ENCODE assay signal across 8 mouse cellular contexts in the genomic region with DNA sequence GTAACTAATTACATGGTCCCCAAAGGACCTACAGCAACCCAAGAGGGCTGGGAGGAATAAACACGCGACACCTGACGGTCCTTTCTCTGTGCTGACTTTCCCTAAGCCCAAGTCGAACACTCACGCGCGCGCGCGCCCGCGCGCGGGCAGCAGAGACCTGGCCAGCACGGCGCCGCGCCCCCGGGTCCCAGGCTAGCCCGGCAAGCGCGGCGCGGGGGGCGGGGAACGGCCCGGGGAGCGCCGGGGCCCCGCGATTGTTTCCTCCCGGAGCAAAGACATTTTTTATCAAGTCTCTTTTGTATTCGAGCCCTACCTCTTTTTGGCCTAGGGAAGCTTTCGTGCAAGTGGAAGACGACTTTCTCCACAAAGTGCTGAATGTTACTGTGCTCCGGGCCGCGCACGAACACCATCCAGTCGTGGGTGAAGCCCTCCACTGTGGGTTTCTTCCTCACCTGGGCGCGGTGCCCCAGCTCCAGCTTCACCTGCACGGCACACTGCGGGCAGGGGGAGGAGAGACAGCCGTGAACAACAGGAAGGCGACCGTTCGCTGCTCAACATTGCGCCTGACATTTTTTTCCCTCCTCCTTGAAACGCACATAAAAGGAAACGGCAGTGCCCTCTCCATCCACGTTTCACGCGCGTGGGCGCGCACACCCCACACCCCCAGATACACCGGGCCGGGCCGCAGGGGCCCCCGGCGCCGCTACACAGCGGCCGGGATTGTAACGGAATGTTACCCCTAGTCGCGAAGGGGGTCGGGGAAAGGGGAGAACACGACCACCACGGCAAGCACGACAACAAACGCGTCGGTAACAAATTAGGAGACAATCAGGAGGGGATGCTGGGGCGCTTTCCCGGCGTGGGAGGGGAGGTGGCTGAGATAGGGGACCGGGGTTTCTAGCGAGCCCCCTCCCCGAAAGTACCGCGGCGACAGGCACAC. TPM values are rescaled to one million over a fixed set of nuclear protein-coding genes. Genes with fewer than 3 reads are reported as not detected.
DNase-seq lines count a peak whose midpoint lies in the region; ATAC-seq lines count a peak whose summit lies in the region.

No protein-coding gene starts in this region.

- H3K4me3 ChIP-seq in embryonic facial prominence, embryonic 11.5 days (ENCODE audit: low read depth, low read length): peak overlapping the region; percentile 68
- peak overlapping the region; percentile 84 to 96 for H3K4me3 ChIP-seq in heart, embryonic 14.5 days (ENCODE audit: control insufficient read depth in 1 of 2, insufficient read depth in 1 of 2, low read depth in 1 of 2, low read length in 2 of 2)
- H3K4me3 ChIP-seq in neural tube, embryonic 13.5 days: peak overlapping the region; percentile 66

- H3K4me1 ChIP-seq in embryonic facial prominence, embryonic 11.5 days (ENCODE audit: control insufficient read depth, insufficient read depth, low read length): no peaks in the 10 kb centered on the region
- H3K4me1 ChIP-seq in heart, embryonic 14.5 days (ENCODE audit: control insufficient read depth in 2 of 2, insufficient read depth in 2 of 2, low read length in 2 of 2): peaks cover 4 to 19% of the 10 kb centered on the region in 2 experiments
- peaks cover 58% of the 10 kb centered on the region for H3K4me1 ChIP-seq in neural tube, embryonic 13.5 days (replicated peaks)

- H3K27ac ChIP-seq in embryonic facial prominence, embryonic 11.5 days (replicated peaks; ENCODE audit: low read depth, low read length): peak overlapping the region; percentile 97
- H3K27ac ChIP-seq in heart, embryonic 14.5 days (replicated peaks in 1 of 2; ENCODE audit: control insufficient read depth in 1 of 2, insufficient read depth in 1 of 2, low read depth in 2 of 2, low read length in 2 of 2): peak overlapping the region; percentile 7 to 97; a peak in 2 of 4 replicates
- peak overlapping the region; percentile 98 for H3K27ac ChIP-seq in neural tube, embryonic 13.5 days (replicated peaks)

- H3K27me3 ChIP-seq in embryonic facial prominence, embryonic 11.5 days (ENCODE audit: control insufficient read depth, insufficient read depth, low read length): no peaks in the 10 kb centered on the region
- no peaks in the 10 kb centered on the region for H3K27me3 ChIP-seq in heart, embryonic 14.5 days (ENCODE audit: control insufficient read depth, insufficient read depth, low read length)
- peaks cover 11% of the 10 kb centered on the region for H3K27me3 ChIP-seq in neural tube, embryonic 13.5 days

- no peaks in the 10 kb centered on the region; the same call in 1 of the 2 replicates for H3K36me3 ChIP-seq in embryonic facial prominence, embryonic 11.5 days (replicated peaks; ENCODE audit: control insufficient read depth, insufficient read depth, low read depth, low read length)
- H3K36me3 ChIP-seq in heart, embryonic 14.5 days (ENCODE audit: control insufficient read depth, insufficient read depth, low read length): peaks cover 11% of the 10 kb centered on the region; the same call in 1 of the 2 replicates
- H3K36me3 ChIP-seq in neural tube, embryonic 13.5 days: peaks cover 10% of the 10 kb centered on the region

- WGBS in embryonic facial prominence, embryonic 11.5 days: under 1% methylated on average over 84 of the region's 84 CpGs
- WGBS in heart, embryonic 14.5 days: under 1% methylated on average over 84 of the region's 84 CpGs
- under 1% methylated on average over 83 of the region's 84 CpGs for WGBS in neural tube, embryonic 13.5 days

- peak; percentile 61 to 64 for DNase-seq in B cell, adult 2 months
- peak; percentile 71 for DNase-seq in adrenal gland, postnatal 14 days
- DNase-seq in embryonic facial prominence, embryonic 11.5 days (ENCODE audit: low spot score): peak; percentile 74
- peak; percentile 73 for DNase-seq in kidney, postnatal 10 days
- DNase-seq in lung, adult 18-20 months: peak; percentile 34 to 50
- peak; percentile 48 for DNase-seq in testis, postnatal 14 days (ENCODE audit: low spot score)

- no peaks in the 10 kb centered on the region for H3K9me3 ChIP-seq in embryonic facial prominence, embryonic 11.5 days (replicated peaks; ENCODE audit: control insufficient read depth, low read length)
- H3K9me3 ChIP-seq in heart, embryonic 14.5 days (ENCODE audit: control insufficient read depth, low read length): no peaks in the 10 kb centered on the region
- H3K9me3 ChIP-seq in neural tube, embryonic 13.5 days: no peaks in the 10 kb centered on the region

- H3K9ac ChIP-seq in embryonic facial prominence, embryonic 11.5 days (replicated peaks; ENCODE audit: low read length): peak overlapping the region; percentile 85
- H3K9ac ChIP-seq in heart, embryonic 14.5 days (ENCODE audit: low read length): peak overlapping the region; percentile 87
- peak overlapping the region; percentile 92 for H3K9ac ChIP-seq in neural tube, embryonic 13.5 days

- ATAC-seq in embryonic facial prominence, embryonic 11.5 days (replicated peaks; ENCODE audit: insufficient number of reproducible peaks, low FRiP score, low TSS enrichment, low read depth): no peak
- ATAC-seq in heart, embryonic 14.5 days (ENCODE audit: insufficient number of reproducible peaks, insufficient read depth, low FRiP score, low read depth): no peak
- ATAC-seq in neural tube, embryonic 13.5 days (ENCODE audit: low read depth): peak; percentile 15; the same call in 1 of the 2 replicates

- peak overlapping the region; percentile 81 for H3K4me2 ChIP-seq in embryonic facial prominence, embryonic 11.5 days (ENCODE audit: low read depth, low read length)
- peak overlapping the region; percentile 93 for H3K4me2 ChIP-seq in heart, embryonic 14.5 days (ENCODE audit: low read length)
- H3K4me2 ChIP-seq in neural tube, embryonic 13.5 days: peak overlapping the region; percentile 64

RNA-seq across cellular contexts. Expression of a gene that starts 1.7 kb away (rescaled TPM):
- total RNA-seq in adrenal gland, postnatal 14 days (2021): 23.5 and 24.5 TPM in 2 replicates
- 66.2 and 70.4 TPM in 2 replicates for polyA plus RNA-seq in embryonic facial prominence, embryonic 11.5 days (2014; fragmentation: Nextera tagmentation; extraction: Ambion mirVana)
- 26.7 and 33.0 TPM in 2 replicates for polyA plus RNA-seq in heart, embryonic 14.5 days (2014; fragmentation: Nextera tagmentation; extraction: Ambion mirVana)
- 73.6 and 76.0 TPM in 2 replicates for polyA plus RNA-seq in neural tube, embryonic 13.5 days (2015; fragmentation: Nextera tagmentation; extraction: Ambion mirVana)
